Mouse (Mus musculus) small intestine, adult 2 months (tissue): Measurements from ENCODE around the gene Arhgef38.

ENCODE experiments used
- CTCF ChIP-seq: fragments of 200-500 bp; IDR thresholded peaks from 2 replicates; pipeline ENCODE4 v1.5.1; 2012; ENCODE audit warnings: low read depth, mild to moderate bottlenecking, control low read depth, inconsistent platforms, low read length, moderate library complexity, mixed read lengths; ENCODE audit not compliant: insufficient replicate concordance, insufficient read length; ENCODE audit errors: extremely low read depth
- POLR2A ChIP-seq: fragments of 200-500 bp; IDR thresholded peaks from 2 replicates; pipeline ENCODE4 v1.6.1; 2012; ENCODE audit warnings: low read depth, mild to moderate bottlenecking, control low read depth, inconsistent platforms, low read length, moderate library complexity

GRCm38 (mm10) chr3:133218501-133218900 is 16.2 kb downstream of the Arhgef38 start:
- TF ChIP-seq POLR2A (no peak), CTCF (no peak)
